Mouse (Mus musculus) stomach, postnatal 0 days (tissue): Measurements from ENCODE around the gene S100a7a. TPM values are rescaled to one million over a fixed set of nuclear protein-coding genes. Genes with fewer than 3 reads are reported as not detected.

Experiments
- ATAC-seq: fragments of 200-750 bp; cut with Nextera tagmentation; 2 replicates; pipeline ENCODE4 v1.8.0; 2017; ENCODE audit not compliant: low FRiP score, low TSS enrichment
- DNase-seq: peaks from one replicate; pipeline ENCODE4 v3.0.0-alpha.2; 2016; ENCODE audit warnings: low spot score
- H3K27ac ChIP-seq: fragments of 300-500 bp; sonication (generic); replicated peaks from 2 replicates; pipeline ENCODE4 v1.5.1; 2014; ENCODE audit warnings: mild to moderate bottlenecking, control low read depth
- H3K27me3 ChIP-seq: fragments of 300-500 bp; sonication (generic); 2 replicates; pipeline ENCODE4 v1.6.1; 2014; ENCODE audit warnings: low read length; ENCODE audit not compliant: control insufficient read depth, insufficient read depth
- H3K36me3 ChIP-seq: fragments of 300-500 bp; sonication (generic); 2 replicates; pipeline ENCODE4 v1.6.1; 2014; ENCODE audit warnings: low read length, mixed read lengths; ENCODE audit not compliant: control insufficient read depth, insufficient read depth
- H3K4me1 ChIP-seq: fragments of 300-500 bp; sonication (generic); replicated peaks from 2 replicates; pipeline ENCODE4 v1.6.1; 2014; ENCODE audit warnings: antibody characterized with exemption; ENCODE audit not compliant: control insufficient read depth, insufficient read depth
- H3K4me2 ChIP-seq: fragments of 300-500 bp; sonication (generic); replicated peaks from 2 replicates; pipeline ENCODE4 v1.6.1; 2014; ENCODE audit warnings: low read depth, mild to moderate bottlenecking, control low read depth, moderate library complexity
- H3K4me3 ChIP-seq: fragments of 300-500 bp; sonication (generic); 2 replicates; pipeline ENCODE4 v1.5.1; 2014; ENCODE audit warnings: low read depth, low read length, control low read depth
- H3K9ac ChIP-seq: fragments of 300-500 bp; sonication (generic); 2 replicates; pipeline ENCODE4 v1.6.1; 2014; ENCODE audit warnings: mild to moderate bottlenecking, low read length, control low read depth, mixed read lengths
- H3K9me3 ChIP-seq: fragments of 300-500 bp; sonication (generic); 2 replicates; pipeline ENCODE4 v1.6.1; 2016; ENCODE audit warnings: low read length; ENCODE audit not compliant: control insufficient read depth
- CTCF ChIP-seq: IDR thresholded peaks from 2 replicates; pipeline ENCODE4 v1.5.1; 2016; ENCODE audit warnings: antibody characterized with exemption, low read depth, mild to moderate bottlenecking, moderate library complexity
- EP300 ChIP-seq: optimal IDR thresholded peaks from 2 replicates; pipeline ENCODE3; 2016; ENCODE audit warnings: antibody characterized with exemption
- WGBS: fragments of 180-500 bp; shearing (Covaris S2); extraction: QIAGEN DNeasy Blood & Tissue Kit; methylation state at CpG from one replicate; pipeline ENCODE4 v1.1.7; 2014; 5-methylcytosine and 5-hydroxymethylcytosine counted together
- polyA plus RNA-seq: library from polyadenylated mRNA; unstranded; fragments of >200 nt; fragmentation: Nextera tagmentation; extraction: Ambion mirVana; gene quantifications from 2 replicates; pipeline ENCODE4 v1.2.1, GENCODE M21; 2015

Gene S100a7a
- polyA plus RNA-seq, 1 experiment from 2014 or later = 24.5 TPM

DNA sequence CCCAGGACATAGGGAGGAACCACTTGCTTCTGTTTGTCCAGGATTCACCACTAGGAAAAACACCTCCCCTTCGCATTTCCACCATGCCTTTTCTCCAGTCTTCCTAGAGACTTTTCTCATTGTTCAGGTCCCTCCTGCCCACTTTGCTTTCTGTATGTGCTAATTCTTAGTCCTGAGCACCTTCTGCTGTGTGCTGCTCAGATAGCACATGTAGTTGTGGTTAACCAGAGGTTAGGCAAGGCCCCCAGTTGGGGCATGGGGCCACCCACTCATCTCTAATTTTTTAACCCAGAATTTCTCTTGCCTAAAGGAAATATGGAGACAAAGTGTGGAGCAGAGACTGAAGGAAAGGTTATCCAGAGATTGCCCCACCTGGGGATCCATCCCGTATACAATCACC, 48.4 kb downstream of the S100a7a start:
- Histone ChIP-seq H3K36me3 (no peaks in the 10 kb centered on the region), H3K9me3 (no peaks in the 10 kb centered on the region), H3K4me3 (no peak overlapping the region), H3K27ac (no peak overlapping the region), H3K27me3 (no peaks in the 10 kb centered on the region), H3K4me2 (no peak overlapping the region), H3K4me1 (no peaks in the 10 kb centered on the region), H3K9ac (no peak overlapping the region)
- WGBS = 79% methylated on average over 2 of the region's 2 CpGs
- no peak for TF ChIP-seq EP300
- no peak for TF ChIP-seq CTCF
- no peak for ATAC-seq
- DNase-seq = no peak

Other genes starting within 250 kb of the S100a7a start
- 9.2 and 9.7 TPM in 2 replicates for gene Ints3, start 220.4 kb upstream of the S100a7a start, polyA plus RNA-seq
- gene Npr1, start 188.2 kb upstream of the S100a7a start, polyA plus RNA-seq = 3.0 and 3.6 TPM in 2 replicates
- gene Ilf2, start 177.9 kb upstream of the S100a7a start, polyA plus RNA-seq = 55.9 and 57.6 TPM in 2 replicates
- gene Snapin, start 163.0 kb upstream of the S100a7a start, polyA plus RNA-seq = 63.4 and 68.2 TPM in 2 replicates
- gene Chtop, start 144.5 kb upstream of the S100a7a start, polyA plus RNA-seq = 72.2 and 74.2 TPM in 2 replicates
- gene S100a1, start 139.6 kb upstream of the S100a7a start, polyA plus RNA-seq = 386 TPM in 2 replicates
- gene S100a13, start 139.6 kb upstream of the S100a7a start, polyA plus RNA-seq = 66.7 and 73.6 TPM in 2 replicates
- 271 and 299 TPM in 2 replicates for gene S100a14, start 127.2 kb upstream of the S100a7a start, polyA plus RNA-seq
- 559 and 590 TPM in 2 replicates for gene S100a16, start 116.8 kb upstream of the S100a7a start, polyA plus RNA-seq
- 1.2 and 2.1 TPM in 2 replicates for gene S100a3, start 93.4 kb upstream of the S100a7a start, polyA plus RNA-seq
- 0.65 and 1.2 TPM in 2 replicates for gene S100a2, start 63.8 kb upstream of the S100a7a start, polyA plus RNA-seq
- gene Gm42674, start 52.1 kb upstream of the S100a7a start, polyA plus RNA-seq = not detected in 2 replicates
- 12.1 and 17.4 TPM in 2 replicates for gene S100a4, start 50.2 kb upstream of the S100a7a start, polyA plus RNA-seq
- gene S100a5, start 45.5 kb upstream of the S100a7a start, polyA plus RNA-seq = 9.6 and 10.5 TPM in 2 replicates
- 3,650 and 3,685 TPM in 2 replicates for gene S100a6, start 41.1 kb upstream of the S100a7a start, polyA plus RNA-seq
- 14.4 and 18.3 TPM in 2 replicates for gene S100a8, start 15.0 kb downstream of the S100a7a start, polyA plus RNA-seq
- gene S100a9, start 41.7 kb downstream of the S100a7a start, polyA plus RNA-seq = 56.6 and 65.4 TPM in 2 replicates
- gene Pglyrp4, start 72.9 kb downstream of the S100a7a start, polyA plus RNA-seq = 0.33 and 0.50 TPM in 2 replicates
- gene Gm5849, start 123.9 kb downstream of the S100a7a start, polyA plus RNA-seq = not detected in 2 replicates